Mouse (Mus musculus): ENCODE measurements at regions not wholly inside any gene's neighbourhood (a gene's known extent, or its start where the extent isn't known, plus 50 kb on each side); places are given as distances from the start of the nearest gene placed in this dataset.

DNA sequence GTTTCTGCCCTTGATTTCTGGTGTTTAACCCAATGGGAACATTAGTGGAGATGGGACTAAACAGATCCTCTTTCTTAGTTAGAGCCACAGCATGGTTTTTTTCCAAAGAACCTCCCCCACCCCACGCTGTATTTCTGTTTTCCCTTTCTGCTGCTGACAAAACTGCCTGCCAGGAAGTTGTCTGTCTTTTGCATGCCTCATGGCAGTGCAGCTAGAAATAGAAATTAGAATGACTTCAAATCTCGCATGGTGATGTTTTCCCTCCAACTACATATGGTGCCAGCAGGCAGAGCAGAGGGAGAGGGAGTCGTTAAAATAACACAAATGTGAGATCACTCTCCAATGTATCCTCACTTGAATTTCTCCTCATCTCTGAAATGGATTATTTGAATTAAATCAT lies 101.0 kb upstream of the Ankrd55 start:
- TF ChIP-seq CTCF (IDR thresholded peaks at IDR 0.05; ENCODE audit: low read depth, low read length) (no peak), POLR2A (IDR thresholded peaks at IDR 0.05; ENCODE audit: borderline replicate concordance, low read depth, low read length) (no peak)
